Mouse (Mus musculus) fat pad, adult 2 months (tissue): ENCODE data around the gene Gm11639.

Experiments
- DNase-seq: peaks from one replicate; pipeline ENCODE4 v3.0.0-alpha.2; 2011; ENCODE audit warnings: low read depth, low spot score; ENCODE audit errors: extremely low read depth

The Gm11639 gene

GRCm38 (mm10) chr11:104693235-104693634 is 7.7 kb downstream of the Gm11639 start:
- no peak for DNase-seq

- DNase-seq: no peak
These were observed 18.6 kb downstream of the Gm11639 start for GRCm38 (mm10) chr11:104704097-104704496.

DNA sequence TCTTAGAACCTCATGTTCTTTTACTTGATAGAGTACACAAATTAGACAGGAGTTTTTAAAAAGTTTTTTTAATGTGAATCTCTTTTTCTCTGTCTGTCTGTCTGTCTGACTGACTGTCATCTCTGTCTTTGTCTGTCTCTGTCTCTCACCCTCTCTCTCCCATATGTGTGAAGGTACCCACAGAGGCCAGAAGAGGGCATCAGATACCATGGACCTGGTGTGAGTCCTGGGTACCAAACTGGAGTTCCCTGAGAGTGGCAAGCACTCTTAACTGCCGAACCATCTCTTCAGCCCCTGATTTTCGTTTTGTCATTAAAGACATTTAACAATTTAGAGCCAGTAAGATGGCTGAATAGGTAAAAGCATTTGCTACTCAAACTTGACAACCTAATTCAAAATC is 21.6 kb downstream of the Gm11639 start:
- DNase-seq: no peak

- no peak for DNase-seq
These were observed 59.6 kb downstream of the Gm11639 start for GRCm38 (mm10) chr11:104744995-104745568.

DNA sequence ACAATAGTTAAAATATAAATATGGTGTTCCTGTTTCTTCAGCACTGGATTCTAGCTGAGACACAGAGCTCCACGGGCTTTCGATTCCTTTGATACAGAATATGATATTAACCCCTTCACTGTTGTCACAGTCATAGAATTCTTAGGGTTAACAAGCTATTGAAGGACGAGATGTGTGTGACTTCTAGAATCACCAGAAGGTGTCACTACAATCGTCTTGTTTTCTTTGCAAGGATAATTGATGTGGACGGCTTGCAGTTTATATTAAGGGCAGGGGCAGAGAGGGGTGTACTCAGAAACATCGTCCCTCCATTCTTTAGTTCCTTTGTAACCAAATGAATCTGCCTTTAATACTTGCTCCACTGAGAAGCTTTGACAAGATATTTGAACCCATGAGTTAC is 80.3 kb downstream of the Gm11639 start:
- no peak for DNase-seq

DNA sequence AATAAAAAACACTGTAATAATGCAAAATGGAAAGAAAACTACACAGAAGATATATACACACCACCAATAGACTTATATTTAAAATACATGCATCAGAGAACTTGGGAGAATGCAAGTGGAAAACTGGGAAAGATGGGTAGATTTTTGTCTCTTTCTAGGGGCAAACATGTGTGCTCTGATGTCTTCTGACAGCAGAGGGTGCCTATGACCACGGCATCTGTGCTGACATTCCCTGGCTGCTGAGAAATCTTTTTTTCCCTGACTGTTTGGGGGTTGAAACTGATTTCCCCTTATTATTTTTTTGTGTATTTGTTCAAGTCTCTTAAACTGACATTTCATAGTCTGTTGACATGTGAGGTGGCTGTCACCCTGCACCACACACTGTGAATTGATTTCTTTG is 81.6 kb downstream of the Gm11639 start:
- no peak for DNase-seq

GRCm38 (mm10) chr11:104768072-104768471 is 82.6 kb downstream of the Gm11639 start:
- no peak for DNase-seq

DNA sequence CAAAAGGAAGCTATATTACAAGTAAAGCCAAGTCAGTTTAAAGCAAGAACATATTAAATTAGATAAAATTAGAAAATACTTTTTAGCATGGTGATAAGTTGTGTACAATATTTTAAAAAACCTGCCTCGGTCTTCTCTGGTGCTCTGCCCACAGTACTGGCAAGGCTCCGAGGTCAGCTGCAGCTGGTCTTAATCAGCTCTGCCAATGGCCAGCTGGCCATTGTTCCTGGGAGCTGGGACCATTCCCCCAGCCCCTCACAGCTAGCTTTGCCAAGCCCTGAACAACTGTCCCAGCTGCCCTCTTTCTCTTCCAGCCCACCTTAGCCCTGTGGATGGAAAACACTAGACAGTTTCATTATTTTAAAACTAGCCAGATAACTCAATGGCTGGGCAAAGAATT is 93.3 kb downstream of the Gm11639 start:
- no peak for DNase-seq

GRCm38 (mm10) chr11:104944723-104945122 is 259.2 kb downstream of the Gm11639 start:
- no peak for DNase-seq

DNA sequence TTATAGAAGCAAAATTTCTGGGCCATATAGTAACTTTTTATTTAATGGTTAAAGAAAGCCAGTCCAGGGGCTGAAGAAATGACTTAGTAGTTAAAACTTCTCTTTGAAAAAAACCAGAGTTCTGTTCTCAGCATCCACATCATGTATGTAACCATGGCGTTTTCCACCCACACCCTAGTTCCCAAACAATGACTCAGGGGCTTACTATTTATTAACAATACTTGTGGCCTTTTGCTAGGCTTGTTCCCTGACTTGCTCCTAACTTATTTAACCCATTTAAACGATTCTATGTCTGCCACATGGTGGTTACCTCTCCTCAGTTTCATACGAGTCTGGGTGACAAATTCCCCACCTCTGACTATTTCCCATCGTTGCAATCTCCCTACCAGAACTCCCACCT is 266.8 kb downstream of the Gm11639 start:
- no peak for DNase-seq

DNA sequence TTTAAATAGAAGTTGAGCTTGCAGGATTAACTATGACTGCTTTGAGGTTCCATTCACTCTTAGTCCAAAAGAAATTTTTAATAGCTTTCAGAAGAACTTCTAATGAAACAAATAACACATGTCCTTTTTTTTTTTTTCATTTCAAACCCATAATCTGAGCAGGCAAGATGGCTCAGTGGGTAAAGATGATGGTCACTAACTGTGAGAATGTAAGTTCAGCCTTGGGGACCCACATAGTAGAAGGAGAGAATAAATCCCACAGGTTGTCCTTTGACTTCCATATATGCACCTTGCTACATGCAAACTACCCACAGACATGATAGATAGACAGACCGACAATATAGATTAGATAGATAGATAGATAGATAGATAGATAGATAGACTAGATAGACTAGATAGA is 282.4 kb downstream of the Gm11639 start:
- DNase-seq: no peak

DNA sequence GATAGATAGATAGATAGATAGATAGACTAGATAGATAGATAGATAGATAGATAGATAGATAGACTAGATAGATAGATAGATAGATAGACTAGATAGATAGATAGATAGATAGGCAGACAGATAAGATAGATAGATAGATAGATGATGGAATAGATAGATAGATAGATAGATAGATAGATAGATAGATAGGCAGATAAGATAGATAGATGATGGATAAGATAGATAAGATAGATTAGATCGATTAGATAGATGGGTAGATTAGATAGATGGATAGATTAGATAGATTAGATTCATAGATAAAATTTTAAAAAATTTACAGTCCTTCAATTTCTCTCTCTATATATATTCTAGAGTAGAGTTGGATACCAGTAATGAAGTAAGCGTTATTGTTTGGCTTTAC is 282.9 kb downstream of the Gm11639 start:
- DNase-seq: no peak

- no peak for DNase-seq
These were observed 285.8 kb downstream of the Gm11639 start for GRCm38 (mm10) chr11:104971322-104971721.

DNA sequence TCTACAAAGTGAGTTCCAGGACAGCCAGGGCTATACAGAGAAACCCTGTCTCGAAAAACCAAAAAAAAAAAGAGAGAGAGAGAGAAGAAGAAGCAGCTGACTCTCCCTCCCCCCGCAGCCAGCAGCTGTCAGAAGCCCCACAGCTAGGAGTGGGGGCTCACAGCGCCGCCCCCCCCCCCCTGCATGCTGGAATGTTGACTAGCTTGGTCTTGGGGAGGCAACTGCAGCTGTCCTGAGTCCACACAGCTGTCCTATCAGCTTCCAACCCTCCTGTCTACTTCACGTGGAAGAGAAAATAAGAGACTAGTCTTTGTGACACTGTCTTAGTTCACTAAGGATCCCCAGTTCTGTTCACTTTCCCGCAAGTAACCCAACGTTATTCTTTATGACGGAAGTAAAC is 287.0 kb downstream of the Gm11639 start:
- DNase-seq: no peak

DNA sequence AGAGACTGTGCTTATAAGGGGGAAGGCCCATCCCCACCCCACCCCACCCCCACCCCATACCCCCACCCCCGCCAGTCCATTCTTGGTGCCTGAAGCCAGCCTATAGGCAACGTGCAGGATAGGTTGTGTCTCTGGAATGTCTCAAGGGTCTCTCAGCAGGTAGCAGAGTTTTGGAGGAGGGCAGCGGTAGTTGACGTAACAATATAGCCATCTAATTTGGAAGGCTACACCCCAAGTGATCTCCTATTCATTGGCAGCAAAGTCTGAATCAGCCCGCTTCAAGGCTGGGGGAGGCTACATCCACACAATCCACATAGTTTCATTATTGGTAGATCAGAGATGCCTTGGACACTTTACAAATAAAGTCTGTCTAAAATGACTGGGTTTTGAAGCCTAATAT is 292.5 kb downstream of the Gm11639 start:
- no peak for DNase-seq

GRCm38 (mm10) chr11:104981342-104982055 is 296.0 kb downstream of the Gm11639 start:
- DNase-seq: no peak

DNA sequence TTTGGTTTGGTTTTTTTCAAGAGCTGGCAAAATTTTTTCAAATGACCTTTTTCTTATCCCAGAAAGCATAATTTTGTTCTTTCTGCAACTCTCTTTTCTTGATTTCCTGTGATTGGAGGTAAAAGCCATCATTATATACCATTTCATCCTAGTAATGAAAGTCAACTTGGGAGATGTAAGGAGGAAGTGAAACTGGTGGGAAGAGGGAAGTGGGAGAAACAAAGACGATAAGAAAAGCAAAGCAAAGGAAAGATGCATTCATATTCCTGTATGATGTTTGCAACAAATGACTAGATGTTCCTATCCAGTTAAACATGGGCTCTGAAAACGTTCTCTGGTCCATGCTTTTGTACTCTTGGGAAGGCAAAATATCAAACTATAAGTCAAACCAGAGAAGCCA is 323.7 kb downstream of the Gm11639 start:
- DNase-seq: no peak

DNA sequence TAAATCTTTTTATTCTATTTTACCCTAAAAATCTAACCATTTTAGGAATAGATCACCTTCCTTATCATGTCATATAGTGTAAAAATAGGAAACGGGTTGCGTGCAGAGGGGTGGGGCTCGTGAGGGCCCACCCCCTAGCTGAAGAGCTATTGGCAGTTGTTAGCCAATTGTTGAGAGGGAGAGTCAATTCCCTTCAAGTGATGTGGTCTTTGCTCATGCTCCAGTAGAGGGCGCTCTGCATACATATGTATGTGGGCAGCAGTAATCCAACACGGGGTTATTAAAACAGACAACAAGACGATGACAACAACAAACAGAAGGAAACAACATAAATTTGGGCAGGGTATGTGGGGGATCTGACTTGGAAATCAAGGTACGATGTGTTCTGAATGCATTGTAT is 335.6 kb downstream of the Gm11639 start:
- no peak for DNase-seq

GRCm38 (mm10) chr11:105028744-105029348 is 343.3 kb downstream of the Gm11639 start:
- no peak for DNase-seq

GRCm38 (mm10) chr11:105029525-105029924 is 344.0 kb downstream of the Gm11639 start:
- DNase-seq: no peak

DNA sequence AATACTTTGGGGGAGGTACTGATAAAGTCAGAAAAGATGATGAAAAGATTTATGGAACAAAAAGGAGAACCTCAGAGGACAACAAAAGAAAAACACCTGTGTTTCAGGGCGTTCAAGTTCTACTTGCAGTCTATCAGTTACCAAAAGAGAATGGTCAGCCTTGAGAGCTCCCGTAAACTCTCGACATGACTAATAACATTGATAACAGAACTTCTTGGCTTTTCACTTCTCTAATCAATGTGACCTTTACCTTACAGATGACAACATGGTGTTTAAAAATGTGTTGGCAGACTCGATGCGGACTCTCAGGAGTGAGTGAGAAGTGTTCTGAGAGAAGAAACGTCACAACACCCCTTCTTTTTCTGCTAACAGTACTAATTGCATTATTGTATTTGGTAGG is 344.7 kb downstream of the Gm11639 start:
- no peak for DNase-seq

DNA sequence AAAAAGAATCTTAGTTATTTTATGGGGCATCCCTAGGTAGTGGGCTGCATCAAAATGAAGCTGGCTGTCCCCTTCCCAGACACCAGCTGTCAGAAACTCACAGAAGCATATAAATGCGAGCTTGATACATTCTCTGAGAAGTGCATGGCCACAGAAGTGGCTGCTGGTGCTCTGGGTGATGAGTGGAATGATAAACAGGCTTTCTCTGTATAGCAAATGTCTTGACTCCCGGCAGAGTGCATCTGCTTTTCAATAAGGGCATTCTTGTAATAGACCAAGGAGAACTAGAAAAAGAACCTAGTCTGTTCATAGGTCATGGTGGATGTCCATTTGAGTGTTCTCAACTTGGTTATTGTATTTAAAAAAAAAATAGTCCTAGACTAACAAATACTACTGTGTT is 345.6 kb downstream of the Gm11639 start:
- no peak for DNase-seq

GRCm38 (mm10) chr11:105035081-105035480 is 349.6 kb downstream of the Gm11639 start:
- no peak for DNase-seq
